Mouse (Mus musculus): ENCODE results near the gene Actrt2.

- no peak for TF ChIP-seq CTCF (IDR thresholded peaks at IDR 0.05; ENCODE audit: extremely low read depth, insufficient read length, insufficient replicate concordance, low read depth, low read length)
- no peak for TF ChIP-seq POLR2A (IDR thresholded peaks at IDR 0.05; ENCODE audit: low read depth, low read length)
These were observed 40.6 kb upstream of the Actrt2 start for GRCm38 (mm10) chr4:154708223-154708622.
